Mouse (Mus musculus) stomach, postnatal 0 days (tissue): Measurements from ENCODE around the gene Fem1a.

Source experiments
- CTCF ChIP-seq: IDR thresholded peaks from 2 replicates; pipeline ENCODE4 v1.5.1; 2016; ENCODE audit warnings: antibody characterized with exemption, low read depth, mild to moderate bottlenecking, moderate library complexity
- EP300 ChIP-seq: optimal IDR thresholded peaks from 2 replicates; pipeline ENCODE3; 2016; ENCODE audit warnings: antibody characterized with exemption

DNA sequence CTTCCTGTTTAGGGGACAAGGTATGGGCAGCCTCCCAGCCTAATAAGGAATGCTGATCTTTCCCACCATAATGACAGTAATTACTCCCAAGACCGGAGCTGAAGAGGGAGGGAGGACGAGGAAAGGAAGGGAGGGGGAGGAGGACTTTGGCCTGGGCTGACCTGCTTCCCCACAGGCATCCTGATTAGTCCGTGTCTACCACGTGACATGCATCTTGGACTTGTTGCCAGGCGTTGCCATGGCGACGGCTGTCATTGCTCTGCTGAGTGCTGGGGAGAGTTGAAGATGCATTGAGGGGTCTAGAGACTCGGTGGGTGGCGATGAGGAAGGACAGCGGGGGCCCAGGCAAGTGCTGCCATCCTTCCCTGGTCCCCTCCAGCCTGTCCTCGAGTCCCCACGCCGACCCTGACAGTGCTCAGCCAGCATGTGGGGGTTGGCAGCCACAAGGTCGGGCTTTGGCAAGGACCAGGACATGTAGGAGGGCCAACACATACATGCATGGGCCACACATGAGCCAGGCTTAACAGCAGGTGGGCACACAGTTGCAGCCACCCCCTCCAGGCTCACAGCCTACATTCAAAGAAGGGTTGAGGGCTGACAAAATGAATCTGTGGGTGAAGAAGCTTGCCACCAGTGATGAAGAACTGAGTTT, 22.7 kb upstream of the Fem1a start:
- TF ChIP-seq CTCF: no peak
- TF ChIP-seq EP300: no peak
